Mouse (Mus musculus) forelimb bud, embryonic 11.5 days (tissue): ENCODE measurements around the gene Nol8.
A peak's percentile ranks its signal among the peaks of the same experiment; 100 is the strongest.

Source experiments
- DNase-seq: peaks from one replicate; pipeline ENCODE4 v3.0.0-alpha.2; 2012; ENCODE audit warnings: low read depth, low spot score

The Nol8 gene

GRCm38 (mm10) chr13:49652481-49653179 is at the start of gene Nol8, which contains the start of gene Cenpp:
TSS of gene Nol8 (plus strand) at chr13:49653078.
TSS of gene Cenpp (minus strand) at chr13:49652785.
- DNase-seq = peak; percentile 100

GRCm38 (mm10) chr13:49603603-49604002 is 49.3 kb upstream of the Nol8 start:
- DNase-seq = no peak

GRCm38 (mm10) chr13:49607714-49608113 is 45.2 kb upstream of the Nol8 start, which contains the start of gene Ogn:
TSS of gene Ogn (plus strand) at chr13:49608046.
- DNase-seq = peak; percentile 28

GRCm38 (mm10) chr13:49608589-49609322 is 44.1 kb upstream of the Nol8 start:
- DNase-seq = no peak

- no peak for DNase-seq
These were observed 35.9 kb upstream of the Nol8 start for GRCm38 (mm10) chr13:49617021-49617420.

- no peak for DNase-seq
These were observed 34.5 kb upstream of the Nol8 start for GRCm38 (mm10) chr13:49618365-49618764.

GRCm38 (mm10) chr13:49623216-49623615 is 29.7 kb upstream of the Nol8 start:
- no peak for DNase-seq

- no peak for DNase-seq
These were observed 24.7 kb upstream of the Nol8 start for GRCm38 (mm10) chr13:49628167-49628566.

GRCm38 (mm10) chr13:49629076-49629475 is 23.8 kb upstream of the Nol8 start:
- DNase-seq = no peak

GRCm38 (mm10) chr13:49639965-49640364 is 12.9 kb upstream of the Nol8 start:
- DNase-seq = no peak

GRCm38 (mm10) chr13:49642650-49643049 is 10.2 kb upstream of the Nol8 start:
- no peak for DNase-seq

GRCm38 (mm10) chr13:49643669-49644362 is 9.1 kb upstream of the Nol8 start:
- DNase-seq = no peak

GRCm38 (mm10) chr13:49644731-49645529 is 7.9 kb upstream of the Nol8 start:
- peak; percentile 8 for DNase-seq

GRCm38 (mm10) chr13:49646019-49646418 is 6.9 kb upstream of the Nol8 start:
- DNase-seq = no peak

GRCm38 (mm10) chr13:49651136-49651535 is 1.7 kb upstream of the Nol8 start:
- DNase-seq = no peak

- no peak for DNase-seq
These were observed 1.0 kb upstream of the Nol8 start for GRCm38 (mm10) chr13:49651781-49652351.

GRCm38 (mm10) chr13:49653180-49653541 is 283 bp downstream of the Nol8 start:
- DNase-seq = no peak

GRCm38 (mm10) chr13:49677793-49678192 is 24.9 kb downstream of the Nol8 start:
- DNase-seq = no peak

- DNase-seq = peak; percentile 98
These were observed 28.7 kb downstream of the Nol8 start, which contains the start of gene Iars for GRCm38 (mm10) chr13:49681351-49682232. TSS of gene Iars (plus strand) at chr13:49682100.

GRCm38 (mm10) chr13:49682233-49682846 is 29.5 kb downstream of the Nol8 start:
- DNase-seq = peak; percentile 3
